Mouse (Mus musculus) liver, adult 2 months (tissue): Measurements from ENCODE around the gene Fbxl17.

ENCODE experiments used
- CTCF ChIP-seq: fragments of 200-500 bp; IDR thresholded peaks from 2 replicates; pipeline ENCODE4 v1.5.1; 2011; ENCODE audit warnings: low read depth, low read length, control low read depth
- POLR2A ChIP-seq: fragments of 200-500 bp; IDR thresholded peaks from 2 replicates; pipeline ENCODE4 v1.6.1; 2011; ENCODE audit warnings: low read length, control low read depth; ENCODE audit not compliant: insufficient read depth; ENCODE audit errors: extremely low read depth

GRCm38 (mm10) chr17:63273353-63273752 lies 226.5 kb downstream of the Fbxl17 start:
- TF ChIP-seq CTCF (no peak), POLR2A (no peak)
